Mouse (Mus musculus): ENCODE results near the gene Acap2. TPM values are rescaled to one million over a fixed set of nuclear protein-coding genes. Genes with fewer than 3 reads are reported as not detected.

The Acap2 gene
- polyA plus RNA-seq, 1 experiment from 2014 or later = 33.0 TPM

DNA sequence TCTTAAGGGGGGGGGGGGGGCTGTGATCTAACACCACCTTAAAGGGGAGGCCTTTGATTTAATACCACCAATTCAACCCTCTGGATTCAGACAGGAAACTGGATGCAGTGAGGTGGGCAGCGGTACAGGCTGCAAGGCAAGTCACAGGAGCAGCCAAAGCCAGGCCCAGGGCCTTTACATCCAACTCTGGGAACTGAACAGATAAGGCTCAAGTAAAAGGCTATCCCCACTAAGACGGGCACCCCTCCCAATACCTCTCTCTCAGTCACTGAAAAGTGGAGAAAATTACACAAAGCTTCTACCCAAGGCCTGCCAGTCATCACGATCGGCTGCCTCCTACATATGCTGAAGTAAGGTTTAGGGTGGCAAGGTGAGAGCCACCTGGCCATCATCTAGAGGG lies 141.3 kb downstream of the Acap2 start:
- TF ChIP-seq CTCF (IDR thresholded peaks at IDR 0.05; ENCODE audit: low read depth) = no peak
- H3K4me3 ChIP-seq (ENCODE audit: low read depth, low read length) = no peak overlapping the region
- no peak overlapping the region for H3K27ac ChIP-seq (ENCODE audit: low read depth)
- H3K36me3 ChIP-seq (ENCODE audit: insufficient read depth) = no peaks in the 10 kb centered on the region
- no peak overlapping the region for H3K4me2 ChIP-seq
- H3K27me3 ChIP-seq (ENCODE audit: insufficient read depth, low read length) = no peaks in the 10 kb centered on the region
- DNase-seq = no peak
- WGBS = 84% methylated on average over 4 of the region's 4 CpGs
- ATAC-seq (ENCODE audit: insufficient read depth) = no peak
- no peaks in the 10 kb centered on the region for H3K4me1 ChIP-seq (ENCODE audit: insufficient read depth)
- no peak overlapping the region for H3K9ac ChIP-seq
- no peaks in the 10 kb centered on the region for H3K9me3 ChIP-seq (ENCODE audit: low read depth, low read length)

DNA sequence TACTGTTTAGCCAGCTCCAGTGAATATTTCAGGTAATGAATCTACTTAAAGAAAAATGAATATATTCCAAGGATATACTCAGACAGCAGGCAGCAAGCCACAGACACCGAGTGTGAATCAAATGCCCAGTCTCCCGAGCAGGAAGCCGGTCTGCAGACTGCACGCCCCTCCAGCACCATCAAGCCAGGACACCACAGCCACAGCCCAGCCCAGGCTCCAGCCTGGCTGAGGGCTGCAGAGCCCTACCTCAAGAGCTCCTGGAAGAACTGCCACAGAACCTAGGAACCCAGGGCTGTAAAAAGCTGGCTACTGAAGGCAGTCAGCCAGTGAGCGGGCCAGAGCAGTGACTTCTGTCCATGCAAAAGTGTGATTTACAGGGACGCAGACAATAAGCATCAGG lies 148.2 kb downstream of the Acap2 start:
- H3K27me3 ChIP-seq (ENCODE audit: insufficient read depth, low read length) = no peaks in the 10 kb centered on the region

DNA sequence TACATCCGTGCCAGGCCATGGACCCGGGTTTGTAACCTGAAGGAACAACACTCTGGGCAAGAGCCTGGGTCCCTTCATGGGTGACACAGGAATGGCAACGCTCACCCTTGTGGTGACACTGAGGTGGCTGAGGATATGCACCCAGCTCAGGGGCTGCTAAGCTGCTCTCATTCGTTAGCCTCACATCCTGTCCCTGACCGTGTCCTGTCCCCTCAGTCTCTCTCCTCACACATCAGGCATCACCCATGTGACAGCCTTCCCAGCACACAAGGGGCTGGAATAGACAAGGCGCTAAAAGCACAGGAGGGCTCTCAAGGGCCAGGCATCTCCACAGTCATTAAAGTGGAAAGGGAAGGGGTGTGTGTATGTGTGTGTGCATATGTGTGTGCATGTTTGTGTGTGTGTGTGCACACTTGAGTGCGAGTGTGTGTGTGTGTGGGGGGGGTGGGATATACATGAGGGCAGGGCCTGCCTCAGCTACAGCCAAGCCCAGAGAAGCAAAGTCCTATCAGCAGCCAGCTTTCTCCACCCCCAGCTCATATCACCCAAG lies 148.8 kb downstream of the Acap2 start:
- DNase-seq (peak; percentile 22), ATAC-seq (ENCODE audit: insufficient read depth) (peak; percentile 60)
- 38% methylated on average over 7 of the region's 7 CpGs for WGBS
- H3K4me2 ChIP-seq = no peak overlapping the region
- no peaks in the 10 kb centered on the region for H3K27me3 ChIP-seq (ENCODE audit: insufficient read depth, low read length)
- H3K9me3 ChIP-seq (ENCODE audit: low read depth, low read length) = no peaks in the 10 kb centered on the region
- no peaks in the 10 kb centered on the region for H3K36me3 ChIP-seq (ENCODE audit: insufficient read depth)
- no peak for TF ChIP-seq CTCF (IDR thresholded peaks at IDR 0.05; ENCODE audit: low read depth)
- no peak overlapping the region for H3K9ac ChIP-seq
- H3K4me1 ChIP-seq (ENCODE audit: insufficient read depth) = no peaks in the 10 kb centered on the region; the same call in 1 of the 2 replicates
- no peak overlapping the region for H3K4me3 ChIP-seq (ENCODE audit: low read depth, low read length)
- no peak overlapping the region for H3K27ac ChIP-seq (ENCODE audit: low read depth)

More for the DNA sequence above, 148.2 kb downstream of the Acap2 start:
- Histone ChIP-seq H3K36me3 (ENCODE audit: insufficient read depth) (no peaks in the 10 kb centered on the region), H3K9ac (no peak overlapping the region), H3K4me2 (no peak overlapping the region), H3K4me3 (ENCODE audit: low read depth, low read length) (no peak overlapping the region), H3K4me1 (ENCODE audit: insufficient read depth) (no peaks in the 10 kb centered on the region; the same call in 1 of the 2 replicates), H3K9me3 (ENCODE audit: low read depth, low read length) (no peaks in the 10 kb centered on the region), H3K27ac (ENCODE audit: low read depth) (no peak overlapping the region; the same call in 1 of the 2 replicates)
- DNase-seq (peak; percentile 31), ATAC-seq (ENCODE audit: insufficient read depth) (no peak; the same call in 1 of the 2 replicates)
- 42% methylated on average over 6 of the region's 6 CpGs for WGBS
- TF ChIP-seq CTCF (IDR thresholded peaks at IDR 0.05; ENCODE audit: low read depth) = no peak

DNA sequence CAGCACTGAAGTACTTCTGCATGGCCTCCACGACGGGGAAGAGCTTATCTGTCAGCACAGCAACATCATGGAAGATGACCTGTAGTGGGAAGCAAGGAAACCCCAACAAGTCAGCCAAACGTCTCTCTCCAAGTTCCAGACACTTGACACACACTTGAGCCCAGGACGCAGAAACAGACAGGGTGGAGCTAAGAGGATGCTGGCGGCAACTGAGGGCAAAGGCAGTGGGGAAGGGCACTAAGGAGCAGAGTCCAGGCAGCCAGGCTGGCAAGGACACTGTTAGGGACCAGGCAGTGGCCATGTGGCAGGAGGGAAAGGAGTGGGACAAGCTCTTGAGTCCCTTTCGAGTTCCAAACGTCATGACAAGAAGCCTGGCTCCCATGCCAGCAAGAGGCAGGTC lies 150.3 kb downstream of the Acap2 start:
- Histone ChIP-seq H3K36me3 (ENCODE audit: insufficient read depth) (no peaks in the 10 kb centered on the region), H3K4me1 (ENCODE audit: insufficient read depth) (no peaks in the 10 kb centered on the region; the same call in 1 of the 2 replicates), H3K4me2 (no peak overlapping the region), H3K27me3 (ENCODE audit: insufficient read depth, low read length) (no peaks in the 10 kb centered on the region), H3K27ac (ENCODE audit: low read depth) (no peak overlapping the region), H3K4me3 (ENCODE audit: low read depth, low read length) (no peak overlapping the region), H3K9ac (no peak overlapping the region), H3K9me3 (ENCODE audit: low read depth, low read length) (no peaks in the 10 kb centered on the region)
- ATAC-seq (ENCODE audit: insufficient read depth) = no peak
- TF ChIP-seq CTCF (IDR thresholded peaks at IDR 0.05; ENCODE audit: low read depth) = no peak
- no peak for DNase-seq
- WGBS = 51% methylated on average over 7 of the region's 7 CpGs

DNA sequence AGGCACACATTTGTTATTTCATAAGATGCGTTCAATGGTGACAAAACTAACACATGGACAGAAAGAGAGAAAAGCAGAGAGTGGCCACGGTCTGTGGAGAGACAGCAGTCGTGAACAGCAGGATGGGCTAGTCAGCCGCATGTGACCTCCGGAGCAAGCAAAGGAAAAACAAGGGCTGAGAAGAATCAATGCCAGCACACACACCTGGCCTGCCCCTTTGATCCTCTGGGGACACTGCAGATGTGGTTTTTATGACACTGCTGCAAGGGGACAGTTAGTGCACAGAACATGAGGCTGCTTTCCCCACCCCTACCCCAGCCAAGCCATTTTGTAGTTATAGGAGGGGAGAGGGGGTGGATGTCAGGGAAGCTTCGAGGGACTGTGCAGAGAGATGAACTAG lies 152.9 kb downstream of the Acap2 start:
- no peaks in the 10 kb centered on the region for H3K27me3 ChIP-seq (ENCODE audit: insufficient read depth, low read length)
- H3K4me3 ChIP-seq (ENCODE audit: low read depth, low read length) = no peak overlapping the region
- no peaks in the 10 kb centered on the region for H3K36me3 ChIP-seq (ENCODE audit: insufficient read depth)
- H3K9me3 ChIP-seq (ENCODE audit: low read depth, low read length) = no peaks in the 10 kb centered on the region
- H3K4me1 ChIP-seq (ENCODE audit: insufficient read depth) = no peaks in the 10 kb centered on the region; the same call in 1 of the 2 replicates
- H3K4me2 ChIP-seq = no peak overlapping the region
- 78% methylated on average over 6 of the region's 6 CpGs for WGBS
- DNase-seq (no peak), ATAC-seq (ENCODE audit: insufficient read depth) (no peak)
- TF ChIP-seq CTCF (IDR thresholded peaks at IDR 0.05; ENCODE audit: low read depth) = no peak
- no peak overlapping the region for H3K9ac ChIP-seq
- H3K27ac ChIP-seq (ENCODE audit: low read depth) = no peak overlapping the region

DNA sequence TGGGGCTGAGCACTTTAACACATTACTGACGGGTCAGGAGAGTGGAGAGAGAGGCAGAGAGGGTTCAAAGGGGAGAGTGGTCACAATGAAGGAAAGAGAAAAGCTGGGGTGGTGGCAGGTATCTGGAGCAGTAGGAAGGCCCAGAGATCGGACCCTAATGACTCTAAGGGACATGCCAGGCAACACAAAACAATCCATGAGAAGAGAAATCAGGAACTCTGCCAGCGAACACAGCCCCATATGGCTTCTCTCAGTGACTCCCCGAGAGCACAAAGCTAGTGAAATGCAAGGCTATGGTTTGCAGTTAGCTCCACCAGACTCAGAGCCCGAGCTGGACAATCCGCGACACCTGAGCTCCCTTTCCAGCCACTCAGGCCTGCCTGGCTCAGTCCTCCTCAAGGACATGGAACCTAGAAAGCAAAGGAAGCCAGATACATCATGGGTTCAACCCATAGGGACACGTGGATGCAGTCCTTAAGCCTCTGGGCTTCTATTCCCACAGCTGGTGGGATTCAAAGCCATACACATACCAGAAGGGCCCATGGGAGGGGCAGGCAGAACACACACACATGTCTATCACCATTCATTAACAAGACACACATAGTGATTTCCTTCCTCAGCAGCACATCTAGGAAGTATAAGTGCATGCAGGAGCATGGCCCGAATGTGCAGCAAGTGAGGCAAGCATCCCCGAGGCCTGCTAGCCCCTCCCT lies 153.7 kb downstream of the Acap2 start:
- no peak overlapping the region for H3K4me2 ChIP-seq
- 0 out of 2 replicates have a peak overlapping the region, but pooled peaks have one; percentile 33 for H3K27ac ChIP-seq (ENCODE audit: low read depth)
- H3K4me3 ChIP-seq (ENCODE audit: low read depth, low read length) = no peak overlapping the region
- peak; percentile 36 for DNase-seq
- no peak for TF ChIP-seq CTCF (IDR thresholded peaks at IDR 0.05; ENCODE audit: low read depth)
- no peaks in the 10 kb centered on the region for H3K27me3 ChIP-seq (ENCODE audit: insufficient read depth, low read length)
- H3K9me3 ChIP-seq (ENCODE audit: low read depth, low read length) = no peaks in the 10 kb centered on the region
- no peak overlapping the region for H3K9ac ChIP-seq
- H3K36me3 ChIP-seq (ENCODE audit: insufficient read depth) = no peaks in the 10 kb centered on the region
- no peak for ATAC-seq (ENCODE audit: insufficient read depth)
- 70% methylated on average over 10 of the region's 10 CpGs for WGBS
- H3K4me1 ChIP-seq (ENCODE audit: insufficient read depth) = no peaks in the 10 kb centered on the region

DNA sequence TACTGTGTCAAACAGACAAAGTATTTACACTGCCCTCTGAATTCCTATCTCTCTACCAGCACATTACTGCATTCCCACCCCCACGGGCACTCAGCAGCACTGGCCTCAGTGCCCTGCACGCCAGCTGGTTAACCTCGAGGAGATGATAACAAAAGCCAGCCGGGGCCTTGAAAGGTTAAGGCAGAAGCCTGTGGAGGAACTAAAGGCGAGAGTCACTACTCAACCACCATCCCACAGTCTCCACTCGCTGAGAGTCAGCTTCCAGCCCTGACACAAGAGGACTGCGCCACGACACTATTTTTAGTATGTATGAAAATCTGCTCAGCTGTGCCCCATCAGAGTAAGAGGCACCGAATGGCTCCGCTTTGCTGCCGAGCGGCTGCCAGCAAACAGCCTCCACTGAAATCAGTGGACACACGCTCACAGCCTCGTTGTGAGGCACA lies 154.8 kb downstream of the Acap2 start:
- Histone ChIP-seq H3K4me3 (ENCODE audit: low read depth, low read length) (no peak overlapping the region), H3K9ac (no peak overlapping the region), H3K27me3 (ENCODE audit: insufficient read depth, low read length) (no peaks in the 10 kb centered on the region), H3K27ac (ENCODE audit: low read depth) (peak overlapping the region; percentile 5; the same call in 1 of the 2 replicates), H3K4me2 (no peak overlapping the region), H3K36me3 (ENCODE audit: insufficient read depth) (no peaks in the 10 kb centered on the region), H3K4me1 (ENCODE audit: insufficient read depth) (no peaks in the 10 kb centered on the region), H3K9me3 (ENCODE audit: low read depth, low read length) (no peaks in the 10 kb centered on the region)
- 38% methylated on average over 14 of the region's 14 CpGs for WGBS
- DNase-seq = peak; percentile 51
- TF ChIP-seq CTCF (IDR thresholded peaks at IDR 0.05; ENCODE audit: low read depth) = no peak
- peak; percentile 44; the same call in 1 of the 2 replicates for ATAC-seq (ENCODE audit: insufficient read depth)

All from lung, embryonic 14.5 days (tissue).